In genomic region chr3:82027286-82027685, GRCm38 (mm10) we compare ENCODE assay signal across 28 mouse cellular contexts. TPM values are rescaled to one million over a fixed set of nuclear protein-coding genes. Genes with fewer than 3 reads are reported as not detected.
A peak's percentile ranks its signal among the peaks of the same experiment; 100 is the strongest.
DNase-seq lines count a peak whose midpoint lies in the region; ATAC-seq and TF ChIP-seq lines count a peak whose summit lies in the region.
"Had no signal": no experiment of that assay in that cellular context is flagged by ENCODE, and none has a peak within 500 bp of the region (broad histone marks: within the 10 kb centered on the region; RNA-seq: fewer than 3 reads in every experiment).

No protein-coding gene starts in this region.

- H3K4me2 ChIP-seq in forebrain, embryonic 16.5 days (ENCODE audit: low read length), result no peak overlapping the region
- no peak overlapping the region for H3K4me2 ChIP-seq in liver, embryonic 12.5 days
- H3K4me2 ChIP-seq: forebrain, embryonic 13.5 days; hindbrain, embryonic 14.5 days; intestine, embryonic 15.5 days; limb, embryonic 12.5 days; liver, embryonic 13.5 days; midbrain, embryonic 11.5 days had no signal

- peak; percentile 6 for DNase-seq in adrenal gland, postnatal 14 days
- DNase-seq in adrenal gland, postnatal 10 days, result no peak
- no peak for DNase-seq in forebrain, embryonic 10.5 days (ENCODE audit: extremely low spot score, low spot score)
- peak; percentile 80 for DNase-seq in liver, adult 2 months (ENCODE audit: extremely low read depth, low read depth, low spot score)
- DNase-seq in cerebellum, postnatal 25 days, result peak; percentile 13 to 40
- no peak for DNase-seq in layer of hippocampus, postnatal 36 days
- DNase-seq: adrenal gland, postnatal 25 days; gastrocnemius, postnatal 36 days; heart, adult 2 months; kidney, adult 8-10 months; kidney, postnatal 10 days; liver, embryonic 13.5 days; lung, adult 2 months; lung, postnatal 14 days had no signal

- no peak for TF ChIP-seq POLR2A in liver, adult 2 months (IDR thresholded peaks at IDR 0.05; ENCODE audit: extremely low read depth, insufficient read depth, low read length)

- H3K36me3 ChIP-seq in forebrain, embryonic 16.5 days (ENCODE audit: control insufficient read depth, insufficient read depth), result no peaks in the 10 kb centered on the region
- no peaks in the 10 kb centered on the region for H3K36me3 ChIP-seq in forebrain, embryonic 10.5 days (replicated peaks)
- H3K36me3 ChIP-seq in liver, adult 2 months (ENCODE audit: control insufficient read depth, insufficient read depth, low read length), result no peaks in the 10 kb centered on the region
- H3K36me3 ChIP-seq in liver, embryonic 12.5 days, result no peaks in the 10 kb centered on the region
- H3K36me3 ChIP-seq: intestine, embryonic 15.5 days; limb, embryonic 12.5 days; liver, embryonic 13.5 days had no signal

- H3K4me1 ChIP-seq in forebrain, embryonic 16.5 days (replicated peaks; ENCODE audit: control insufficient read depth, insufficient read depth, low read length), result no peaks in the 10 kb centered on the region
- H3K4me1 ChIP-seq in forebrain, embryonic 10.5 days, result no peaks in the 10 kb centered on the region
- H3K4me1 ChIP-seq in liver, adult 2 months (ENCODE audit: control insufficient read depth, insufficient read depth, low read length), result peaks cover 16% of the 10 kb centered on the region
- no peaks in the 10 kb centered on the region for H3K4me1 ChIP-seq in liver, embryonic 12.5 days
- H3K4me1 ChIP-seq: forebrain, embryonic 13.5 days; intestine, embryonic 15.5 days; limb, embryonic 12.5 days; liver, embryonic 13.5 days had no signal

- H3K4me3 ChIP-seq in forebrain, embryonic 16.5 days (replicated peaks; ENCODE audit: low read length), result no peak overlapping the region
- no peak overlapping the region for H3K4me3 ChIP-seq in forebrain, embryonic 10.5 days
- H3K4me3 ChIP-seq in liver, adult 2 months (ENCODE audit: insufficient read depth, low read depth, low read length), result no peak overlapping the region
- no peak overlapping the region for H3K4me3 ChIP-seq in liver, embryonic 12.5 days
- H3K4me3 ChIP-seq: forebrain, embryonic 13.5 days; heart, adult 2 months; intestine, embryonic 15.5 days; limb, embryonic 12.5 days; liver, embryonic 13.5 days had no signal

- no peaks in the 10 kb centered on the region for H3K79me2 ChIP-seq in liver, adult 2 months (ENCODE audit: control insufficient read depth, insufficient read depth, low read length)

- ATAC-seq in forebrain, embryonic 16.5 days, result peak; percentile 66
- no peak for ATAC-seq in liver, embryonic 12.5 days
- ATAC-seq: forebrain, embryonic 13.5 days; intestine, embryonic 15.5 days had no signal

- no peak for TF ChIP-seq CTCF in liver, adult 2 months (IDR thresholded peaks at IDR 0.05; ENCODE audit: low read depth, low read length)

- no peak overlapping the region for H3K27ac ChIP-seq in forebrain, embryonic 16.5 days (ENCODE audit: low read length)
- H3K27ac ChIP-seq in forebrain, embryonic 10.5 days, result no peak overlapping the region
- no peak overlapping the region for H3K27ac ChIP-seq in liver, adult 2 months (replicated peaks; ENCODE audit: insufficient read depth, low read depth, low read length)
- no peak overlapping the region for H3K27ac ChIP-seq in liver, embryonic 12.5 days
- H3K27ac ChIP-seq: forebrain, embryonic 13.5 days; heart, adult 2 months; hindbrain, embryonic 14.5 days; intestine, embryonic 15.5 days; limb, embryonic 12.5 days; liver, embryonic 13.5 days had no signal

- H3K9me3 ChIP-seq in forebrain, embryonic 16.5 days (ENCODE audit: control insufficient read depth, low read length), result no peaks in the 10 kb centered on the region
- no peaks in the 10 kb centered on the region for H3K9me3 ChIP-seq in forebrain, embryonic 10.5 days
- no peaks in the 10 kb centered on the region for H3K9me3 ChIP-seq in liver, embryonic 12.5 days (replicated peaks)
- H3K9me3 ChIP-seq: forebrain, embryonic 13.5 days; intestine, embryonic 15.5 days; limb, embryonic 12.5 days; liver, embryonic 13.5 days had no signal

- 60% methylated on average over 1 of the region's 1 CpGs for WGBS in forebrain, embryonic 16.5 days
- WGBS in forebrain, embryonic 10.5 days, result 80% methylated on average over 1 of the region's 1 CpGs
- WGBS in liver, adult 2 months, result 37% methylated on average over 1 of the region's 1 CpGs
- WGBS in liver, embryonic 12.5 days (ENCODE audit: insufficient replicate concordance), result 70% methylated on average over 1 of the region's 1 CpGs

- H3K27me3 ChIP-seq in forebrain, embryonic 16.5 days (replicated peaks; ENCODE audit: control insufficient read depth, insufficient read depth, low read length), result no peaks in the 10 kb centered on the region
- H3K27me3 ChIP-seq in forebrain, embryonic 10.5 days (ENCODE audit: poor library complexity, severe bottlenecking), result no peaks in the 10 kb centered on the region
- no peaks in the 10 kb centered on the region for H3K27me3 ChIP-seq in liver, adult 2 months (ENCODE audit: control insufficient read depth, insufficient read depth, low read length)
- no peaks in the 10 kb centered on the region for H3K27me3 ChIP-seq in liver, embryonic 12.5 days (replicated peaks)
- H3K27me3 ChIP-seq: forebrain, embryonic 13.5 days; intestine, embryonic 15.5 days; liver, embryonic 13.5 days had no signal

- no peak overlapping the region for H3K9ac ChIP-seq in forebrain, embryonic 16.5 days (replicated peaks; ENCODE audit: low read depth, low read length)
- H3K9ac ChIP-seq in liver, adult 2 months (ENCODE audit: low read depth, low read length), result no peak overlapping the region
- H3K9ac ChIP-seq in liver, embryonic 12.5 days, result no peak overlapping the region
- H3K9ac ChIP-seq: forebrain, embryonic 13.5 days; hindbrain, embryonic 14.5 days; intestine, embryonic 15.5 days; limb, embryonic 12.5 days; liver, embryonic 13.5 days had no signal

RNA-seq across cellular contexts. Expression of gene Asic5, which starts 45.2 kb away (rescaled TPM):
- total RNA-seq in adrenal gland, postnatal 14 days (2021), result 2.0 TPM in 1 of 2 replicates, not detected in the other
- under 1 TPM; 0.48 to 0.90 TPM for total RNA-seq in adrenal gland, postnatal 10 days (2021)
- 0.21 TPM in 1 of 2 replicates, not detected in the other for polyA plus RNA-seq in forebrain, embryonic 16.5 days (2015; fragmentation: Nextera tagmentation; extraction: Ambion mirVana)
- polyA plus RNA-seq in forebrain, embryonic 10.5 days (2016; fragmentation: Nextera tagmentation; extraction: Ambion mirVana), result not detected in 2 replicates
- 7.5 and 8.7 TPM in 2 replicates for total RNA-seq in liver, adult 2 months (2014; rRNA removed)
- polyA plus RNA-seq in liver, adult 2 months (2012; rRNA removed), result 1.1 and 1.7 TPM in 2 replicates
- polyA plus RNA-seq in liver, embryonic 12.5 days (2016; fragmentation: Nextera tagmentation; extraction: Ambion mirVana), result not detected in 2 replicates
- total RNA-seq in layer of hippocampus, postnatal 36 days (2021), result not detected
- total RNA-seq: adrenal gland, postnatal 25 days; gastrocnemius, postnatal 36 days; heart, adult 2 months; heart, postnatal 25 days; layer of hippocampus, postnatal 14 days; megakaryocyte progenitor cell, adult 5-6 weeks; monocyte, adult 5-6 weeks; neutrophil, adult 5-6 weeks had no signal
- polyA plus RNA-seq: embryonic facial prominence, embryonic 11.5 days; forebrain, embryonic 13.5 days; heart, adult 2 months; heart, embryonic 14.5 days; hindbrain, embryonic 14.5 days; limb, embryonic 12.5 days; liver, embryonic 13.5 days; lung, adult 2 months; midbrain, embryonic 11.5 days had no signal

RNA-seq across cellular contexts. Expression of gene Gucy1b1, which starts 47.2 kb away (rescaled TPM):
- total RNA-seq in adrenal gland, postnatal 14 days (2021), result 12.5 and 13.7 TPM in 2 replicates
- total RNA-seq in adrenal gland, postnatal 10 days (2021), result 10 to 100 TPM; 15.5 to 17.1 TPM
- polyA plus RNA-seq in forebrain, embryonic 16.5 days (2015; fragmentation: Nextera tagmentation; extraction: Ambion mirVana), result 79.4 and 82.4 TPM in 2 replicates
- 2.6 and 3.6 TPM in 2 replicates for polyA plus RNA-seq in forebrain, embryonic 10.5 days (2016; fragmentation: Nextera tagmentation; extraction: Ambion mirVana)
- 6.7 and 7.3 TPM in 2 replicates for total RNA-seq in liver, adult 2 months (2014; rRNA removed)
- 1.9 and 3.0 TPM in 2 replicates for polyA plus RNA-seq in liver, adult 2 months (2012; rRNA removed)
- polyA plus RNA-seq in liver, embryonic 12.5 days (2016; fragmentation: Nextera tagmentation; extraction: Ambion mirVana), result 14.1 and 14.7 TPM in 2 replicates
- total RNA-seq in layer of hippocampus, postnatal 36 days (2021), result 100 to 1,000 TPM; 105 to 112 TPM

RNA-seq across cellular contexts. Expression of gene Tdo2, which starts 51.3 kb away (rescaled TPM):
- 5.4 and 103 TPM in 2 replicates for total RNA-seq in adrenal gland, postnatal 14 days (2021)
- 10 to 100 TPM; 29.6 to 65.4 TPM for total RNA-seq in adrenal gland, postnatal 10 days (2021)
- 0.97 and 1.3 TPM in 2 replicates for polyA plus RNA-seq in forebrain, embryonic 16.5 days (2015; fragmentation: Nextera tagmentation; extraction: Ambion mirVana)
- 0.04 and 0.05 TPM in 2 replicates for polyA plus RNA-seq in forebrain, embryonic 10.5 days (2016; fragmentation: Nextera tagmentation; extraction: Ambion mirVana)
- 2,393 and 2,551 TPM in 2 replicates for total RNA-seq in liver, adult 2 months (2014; rRNA removed)
- polyA plus RNA-seq in liver, adult 2 months (2012; rRNA removed), result 931 and 1,118 TPM in 2 replicates
- polyA plus RNA-seq in liver, embryonic 12.5 days (2016; fragmentation: Nextera tagmentation; extraction: Ambion mirVana), result 0.12 and 0.17 TPM in 2 replicates
- total RNA-seq in layer of hippocampus, postnatal 36 days (2021), result 10 to 100 TPM; 17.0 to 17.5 TPM
- total RNA-seq: gastrocnemius, postnatal 36 days; heart, adult 2 months; heart, postnatal 25 days; megakaryocyte progenitor cell, adult 5-6 weeks; monocyte, adult 5-6 weeks; neutrophil, adult 5-6 weeks had no signal
- polyA plus RNA-seq: heart, adult 2 months; hindbrain, embryonic 14.5 days; midbrain, embryonic 11.5 days had no signal

Comparison
In these comparisons a context has a peak if more than half of its experiments do, and no peak if none do; other contexts are left out.
1. DNase-seq: peak in adrenal gland, postnatal 14 days (single experiment), liver, adult 2 months (single experiment) and cerebellum, postnatal 25 days (2 of 2); none in adrenal gland, postnatal 10 days (single experiment), forebrain, embryonic 10.5 days (single experiment) and layer of hippocampus, postnatal 36 days (0 of 2).
2. RNA of gene Tdo2, which starts 51.3 kb away (total RNA-seq): 2,393 to 2,551 TPM in liver, adult 2 months; 5.4 to 103 TPM in adrenal gland, postnatal 14 days, 29.6 to 65.4 TPM in adrenal gland, postnatal 10 days and 17.0 to 17.5 TPM in layer of hippocampus, postnatal 36 days; every median in the first group is over 10 times any median in the second.